Comparison of ENCODE assay signal across 28 mouse cellular contexts in genomic region chrX:94100561-94100960, GRCm38 (mm10).
"Had no signal": no experiment of that assay in that cellular context is flagged by ENCODE, and none has a peak within 500 bp of the region (broad histone marks: within the 10 kb centered on the region; RNA-seq: fewer than 3 reads in every experiment).

No protein-coding gene starts in this region.

- H3K27ac ChIP-seq: limb, embryonic 10.5 days; limb, embryonic 12.5 days; limb, embryonic 13.5 days; limb, embryonic 15.5 days; liver, embryonic 12.5 days; liver, embryonic 13.5 days; liver, embryonic 14.5 days; liver, embryonic 15.5 days; lung, embryonic 15.5 days; macrophage; midbrain, embryonic 10.5 days; midbrain, embryonic 12.5 days; midbrain, embryonic 13.5 days; midbrain, embryonic 15.5 days; neural tube, embryonic 12.5 days had no signal

- DNase-seq: left cerebral cortex, postnatal 4 days; liver; liver, embryonic 13.5 days; liver, postnatal 0 days; lung, adult 18-20 months; lung, adult 2 months; lung, embryonic 14.5 days; lung, postnatal 10 days; lung, postnatal 14 days; lung, postnatal 36 days; lung, postnatal 4 days; midbrain, embryonic 14.5 days had no signal

- H3K4me3 ChIP-seq: limb, embryonic 10.5 days; limb, embryonic 12.5 days; limb, embryonic 13.5 days; limb, embryonic 15.5 days; liver, embryonic 12.5 days; liver, embryonic 13.5 days; liver, embryonic 15.5 days; lung, embryonic 15.5 days; megakaryocyte, embryonic 14.5 days; midbrain, embryonic 10.5 days; midbrain, embryonic 12.5 days; midbrain, embryonic 13.5 days; midbrain, embryonic 15.5 days; myocyte; neural tube, embryonic 12.5 days had no signal
